Mouse (Mus musculus): ENCODE results near the gene Trpv1.

Gene Trpv1

GRCm38 (mm10) chr11:73236731-73237130 is 2.6 kb downstream of the Trpv1 start:
- DNase-seq, result no peak

GRCm38 (mm10) chr11:73242199-73242598 is 8.1 kb downstream of the Trpv1 start:
- no peak for DNase-seq

GRCm38 (mm10) chr11:73242777-73243176 is 8.7 kb downstream of the Trpv1 start:
- DNase-seq, result no peak

GRCm38 (mm10) chr11:73257362-73257945 is 23.4 kb downstream of the Trpv1 start:
- no peak for DNase-seq

GRCm38 (mm10) chr11:73258664-73259063 is 24.6 kb downstream of the Trpv1 start:
- no peak for DNase-seq

GRCm38 (mm10) chr11:73260457-73260856 is 26.4 kb downstream of the Trpv1 start:
- DNase-seq, result no peak

GRCm38 (mm10) chr11:73261385-73261784 is 27.3 kb downstream of the Trpv1 start:
- no peak for DNase-seq

- DNase-seq, result no peak
These were observed 33.2 kb downstream of the Trpv1 start, which contains the start of gene Trpv3 for GRCm38 (mm10) chr11:73267267-73267666. Trpv3 (plus strand) TSS chr11:73267388.

- DNase-seq, result no peak
These were observed 40.7 kb downstream of the Trpv1 start for GRCm38 (mm10) chr11:73274821-73275220.

- peak; percentile 39 for DNase-seq
These were observed 46.6 kb downstream of the Trpv1 start for GRCm38 (mm10) chr11:73280710-73281109.

- DNase-seq, result peak; percentile 71
These were observed 47.5 kb downstream of the Trpv1 start for GRCm38 (mm10) chr11:73281528-73282027.

- no peak for DNase-seq
These were observed 49.3 kb downstream of the Trpv1 start for GRCm38 (mm10) chr11:73283369-73283768.

- DNase-seq, result no peak
These were observed 49.8 kb downstream of the Trpv1 start for GRCm38 (mm10) chr11:73283926-73284325.

GRCm38 (mm10) chr11:73284351-73284750 is 50.3 kb downstream of the Trpv1 start:
- peak; percentile 11 for DNase-seq

GRCm38 (mm10) chr11:73289621-73290020 is 55.5 kb downstream of the Trpv1 start:
- no peak for DNase-seq

- no peak for DNase-seq
These were observed 69.0 kb downstream of the Trpv1 start for GRCm38 (mm10) chr11:73303123-73303522.
